Mouse (Mus musculus): ENCODE results near the gene Sf3b3. TPM values are rescaled to one million over a fixed set of nuclear protein-coding genes. Genes with fewer than 3 reads are reported as not detected.

Gene Sf3b3
- polyA plus RNA-seq, 1 experiment from 2014 or later: 187 TPM

- H3K4me3 ChIP-seq (ENCODE audit: low read depth, low read length): no peak overlapping the region
- H3K27me3 ChIP-seq (replicated peaks; ENCODE audit: control insufficient read depth, insufficient read depth, low read length): no peaks in the 10 kb centered on the region
- no peak for ATAC-seq (replicated peaks; ENCODE audit: low FRiP score)
- 77% methylated on average over 13 of the region's 13 CpGs for WGBS
- no peak overlapping the region for H3K9ac ChIP-seq (ENCODE audit: low read depth, low read length)
- no peak overlapping the region for H3K4me2 ChIP-seq
- no peaks in the 10 kb centered on the region for H3K36me3 ChIP-seq (ENCODE audit: control insufficient read depth, insufficient read depth, low read length)
- H3K27ac ChIP-seq (ENCODE audit: low read depth, low read length): no peak overlapping the region
- H3K9me3 ChIP-seq (ENCODE audit: control insufficient read depth, low read length): no peaks in the 10 kb centered on the region
- no peak for DNase-seq (ENCODE audit: low spot score)
- H3K4me1 ChIP-seq (replicated peaks; ENCODE audit: control insufficient read depth, insufficient read depth, low read length): no peaks in the 10 kb centered on the region
These were observed 66.5 kb downstream of the Sf3b3 start for GRCm38 (mm10) chr8:110779924-110780718.

GRCm38 (mm10) chr8:110776335-110776734 lies 70.3 kb downstream of the Sf3b3 start:
- H3K36me3 ChIP-seq (ENCODE audit: control insufficient read depth, insufficient read depth, low read length): no peaks in the 10 kb centered on the region
- H3K4me3 ChIP-seq (ENCODE audit: low read depth, low read length): no peak overlapping the region
- ATAC-seq (replicated peaks; ENCODE audit: low FRiP score) (no peak), DNase-seq (ENCODE audit: low spot score) (no peak)
- no peak overlapping the region for H3K27ac ChIP-seq (ENCODE audit: low read depth, low read length)
- no peaks in the 10 kb centered on the region for H3K4me1 ChIP-seq (replicated peaks; ENCODE audit: control insufficient read depth, insufficient read depth, low read length)
- H3K27me3 ChIP-seq (replicated peaks; ENCODE audit: control insufficient read depth, insufficient read depth, low read length): no peaks in the 10 kb centered on the region
- H3K9me3 ChIP-seq (ENCODE audit: control insufficient read depth, low read length): no peaks in the 10 kb centered on the region
- H3K4me2 ChIP-seq: no peak overlapping the region
- no peak overlapping the region for H3K9ac ChIP-seq (ENCODE audit: low read depth, low read length)
- WGBS: 88% methylated on average over 3 of the region's 3 CpGs

GRCm38 (mm10) chr8:110775721-110776120 lies 70.9 kb downstream of the Sf3b3 start:
- Histone ChIP-seq H3K27ac (ENCODE audit: low read depth, low read length) (no peak overlapping the region), H3K36me3 (ENCODE audit: control insufficient read depth, insufficient read depth, low read length) (no peaks in the 10 kb centered on the region), H3K9me3 (ENCODE audit: control insufficient read depth, low read length) (no peaks in the 10 kb centered on the region), H3K9ac (ENCODE audit: low read depth, low read length) (no peak overlapping the region), H3K4me3 (ENCODE audit: low read depth, low read length) (no peak overlapping the region), H3K4me1 (replicated peaks; ENCODE audit: control insufficient read depth, insufficient read depth, low read length) (no peaks in the 10 kb centered on the region), H3K4me2 (no peak overlapping the region), H3K27me3 (replicated peaks; ENCODE audit: control insufficient read depth, insufficient read depth, low read length) (no peaks in the 10 kb centered on the region)
- WGBS: 78% methylated on average over 3 of the region's 3 CpGs
- DNase-seq (ENCODE audit: low spot score): no peak
- ATAC-seq (replicated peaks; ENCODE audit: low FRiP score): no peak

GRCm38 (mm10) chr8:110775316-110775715 lies 71.3 kb downstream of the Sf3b3 start:
- H3K27me3 ChIP-seq (replicated peaks; ENCODE audit: control insufficient read depth, insufficient read depth, low read length): no peaks in the 10 kb centered on the region
- no peak overlapping the region for H3K9ac ChIP-seq (ENCODE audit: low read depth, low read length)
- no peaks in the 10 kb centered on the region for H3K4me1 ChIP-seq (replicated peaks; ENCODE audit: control insufficient read depth, insufficient read depth, low read length)
- ATAC-seq (replicated peaks; ENCODE audit: low FRiP score): no peak
- no peak overlapping the region for H3K4me3 ChIP-seq (ENCODE audit: low read depth, low read length)
- no peaks in the 10 kb centered on the region for H3K36me3 ChIP-seq (ENCODE audit: control insufficient read depth, insufficient read depth, low read length)
- H3K9me3 ChIP-seq (ENCODE audit: control insufficient read depth, low read length): no peaks in the 10 kb centered on the region
- H3K27ac ChIP-seq (ENCODE audit: low read depth, low read length): no peak overlapping the region
- H3K4me2 ChIP-seq: no peak overlapping the region
- WGBS: 70% methylated on average over 8 of the region's 8 CpGs
- no peak for DNase-seq (ENCODE audit: low spot score)

GRCm38 (mm10) chr8:110774725-110775124 lies 71.9 kb downstream of the Sf3b3 start:
- ATAC-seq (replicated peaks; ENCODE audit: low FRiP score) (no peak), DNase-seq (ENCODE audit: low spot score) (no peak)
- no peak overlapping the region for H3K27ac ChIP-seq (ENCODE audit: low read depth, low read length)
- H3K4me3 ChIP-seq (ENCODE audit: low read depth, low read length): no peak overlapping the region
- H3K9me3 ChIP-seq (ENCODE audit: control insufficient read depth, low read length): no peaks in the 10 kb centered on the region
- H3K9ac ChIP-seq (ENCODE audit: low read depth, low read length): no peak overlapping the region
- no peaks in the 10 kb centered on the region for H3K4me1 ChIP-seq (replicated peaks; ENCODE audit: control insufficient read depth, insufficient read depth, low read length)
- 81% methylated on average over 6 of the region's 6 CpGs for WGBS
- no peaks in the 10 kb centered on the region for H3K27me3 ChIP-seq (replicated peaks; ENCODE audit: control insufficient read depth, insufficient read depth, low read length)
- no peaks in the 10 kb centered on the region for H3K36me3 ChIP-seq (ENCODE audit: control insufficient read depth, insufficient read depth, low read length)
- H3K4me2 ChIP-seq: no peak overlapping the region

GRCm38 (mm10) chr8:110774047-110774446 lies 72.5 kb downstream of the Sf3b3 start:
- H3K9ac ChIP-seq (ENCODE audit: low read depth, low read length): no peak overlapping the region
- no peaks in the 10 kb centered on the region for H3K4me1 ChIP-seq (replicated peaks; ENCODE audit: control insufficient read depth, insufficient read depth, low read length)
- no peaks in the 10 kb centered on the region for H3K27me3 ChIP-seq (replicated peaks; ENCODE audit: control insufficient read depth, insufficient read depth, low read length)
- no peak overlapping the region for H3K4me3 ChIP-seq (ENCODE audit: low read depth, low read length)
- WGBS: 75% methylated on average over 3 of the region's 3 CpGs
- H3K4me2 ChIP-seq: no peak overlapping the region
- ATAC-seq (replicated peaks; ENCODE audit: low FRiP score): no peak
- no peak for DNase-seq (ENCODE audit: low spot score)
- no peaks in the 10 kb centered on the region for H3K36me3 ChIP-seq (ENCODE audit: control insufficient read depth, insufficient read depth, low read length)
- H3K9me3 ChIP-seq (ENCODE audit: control insufficient read depth, low read length): no peaks in the 10 kb centered on the region
- H3K27ac ChIP-seq (ENCODE audit: low read depth, low read length): no peak overlapping the region

DNA sequence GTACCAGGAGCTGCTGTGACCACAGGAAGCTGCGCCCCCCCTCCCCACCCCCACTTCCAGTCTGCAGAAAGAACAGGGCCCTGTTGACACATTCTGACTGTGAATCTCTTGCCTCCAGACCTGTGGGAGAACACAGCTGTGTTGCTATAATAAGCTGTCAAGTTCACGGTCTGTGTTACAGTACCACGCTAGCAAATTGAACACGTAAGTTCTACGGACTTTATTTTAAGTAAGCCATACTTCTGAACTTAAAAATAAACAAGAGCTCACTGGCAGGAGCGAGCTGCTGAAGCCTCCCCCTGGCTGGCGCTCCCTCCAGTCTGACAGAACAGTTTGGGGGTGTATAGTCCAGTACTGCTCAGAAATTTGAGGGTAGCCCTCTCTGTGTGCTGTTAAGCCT lies 74.1 kb downstream of the Sf3b3 start:
- Histone ChIP-seq H3K9ac (ENCODE audit: low read depth, low read length) (no peak overlapping the region), H3K9me3 (ENCODE audit: control insufficient read depth, low read length) (no peaks in the 10 kb centered on the region), H3K4me2 (no peak overlapping the region), H3K4me1 (replicated peaks; ENCODE audit: control insufficient read depth, insufficient read depth, low read length) (no peaks in the 10 kb centered on the region), H3K27ac (ENCODE audit: low read depth, low read length) (no peak overlapping the region), H3K4me3 (ENCODE audit: low read depth, low read length) (no peak overlapping the region), H3K36me3 (ENCODE audit: control insufficient read depth, insufficient read depth, low read length) (no peaks in the 10 kb centered on the region), H3K27me3 (replicated peaks; ENCODE audit: control insufficient read depth, insufficient read depth, low read length) (no peaks in the 10 kb centered on the region)
- ATAC-seq (replicated peaks; ENCODE audit: low FRiP score) (no peak), DNase-seq (ENCODE audit: low spot score) (no peak)
- 71% methylated on average over 7 of the region's 7 CpGs for WGBS

- no peak overlapping the region for H3K27ac ChIP-seq (ENCODE audit: low read depth, low read length)
- H3K4me2 ChIP-seq: no peak overlapping the region
- H3K36me3 ChIP-seq (ENCODE audit: control insufficient read depth, insufficient read depth, low read length): no peaks in the 10 kb centered on the region
- no peaks in the 10 kb centered on the region for H3K9me3 ChIP-seq (ENCODE audit: control insufficient read depth, low read length)
- H3K4me3 ChIP-seq (ENCODE audit: low read depth, low read length): no peak overlapping the region
- ATAC-seq (replicated peaks; ENCODE audit: low FRiP score): no peak
- DNase-seq (ENCODE audit: low spot score): no peak
- no peaks in the 10 kb centered on the region for H3K27me3 ChIP-seq (replicated peaks; ENCODE audit: control insufficient read depth, insufficient read depth, low read length)
- no peak overlapping the region for H3K9ac ChIP-seq (ENCODE audit: low read depth, low read length)
- no peaks in the 10 kb centered on the region for H3K4me1 ChIP-seq (replicated peaks; ENCODE audit: control insufficient read depth, insufficient read depth, low read length)
- WGBS: 81% methylated on average over 6 of the region's 6 CpGs
These were observed 79.3 kb downstream of the Sf3b3 start for GRCm38 (mm10) chr8:110767261-110767660.

- no peaks in the 10 kb centered on the region for H3K9me3 ChIP-seq (ENCODE audit: control insufficient read depth, low read length)
- no peaks in the 10 kb centered on the region for H3K27me3 ChIP-seq (replicated peaks; ENCODE audit: control insufficient read depth, insufficient read depth, low read length)
- no peaks in the 10 kb centered on the region for H3K4me1 ChIP-seq (replicated peaks; ENCODE audit: control insufficient read depth, insufficient read depth, low read length)
- WGBS: 81% methylated on average over 3 of the region's 3 CpGs
- ATAC-seq (replicated peaks; ENCODE audit: low FRiP score): no peak
- no peak overlapping the region for H3K27ac ChIP-seq (ENCODE audit: low read depth, low read length)
- no peaks in the 10 kb centered on the region for H3K36me3 ChIP-seq (ENCODE audit: control insufficient read depth, insufficient read depth, low read length)
- DNase-seq (ENCODE audit: low spot score): no peak
- H3K9ac ChIP-seq (ENCODE audit: low read depth, low read length): no peak overlapping the region
- no peak overlapping the region for H3K4me3 ChIP-seq (ENCODE audit: low read depth, low read length)
- H3K4me2 ChIP-seq: no peak overlapping the region
These were observed 81.9 kb downstream of the Sf3b3 start for GRCm38 (mm10) chr8:110764671-110765070.

All from liver, embryonic 11.5 days (tissue).